Mouse (Mus musculus): ENCODE data around the gene Renbp. TPM values are rescaled to one million over a fixed set of nuclear protein-coding genes. Genes with fewer than 3 reads are reported as not detected.

The Renbp gene
- total RNA-seq, 2 experiments from 2014 or later = 7.9 to 9.6 TPM

DNA sequence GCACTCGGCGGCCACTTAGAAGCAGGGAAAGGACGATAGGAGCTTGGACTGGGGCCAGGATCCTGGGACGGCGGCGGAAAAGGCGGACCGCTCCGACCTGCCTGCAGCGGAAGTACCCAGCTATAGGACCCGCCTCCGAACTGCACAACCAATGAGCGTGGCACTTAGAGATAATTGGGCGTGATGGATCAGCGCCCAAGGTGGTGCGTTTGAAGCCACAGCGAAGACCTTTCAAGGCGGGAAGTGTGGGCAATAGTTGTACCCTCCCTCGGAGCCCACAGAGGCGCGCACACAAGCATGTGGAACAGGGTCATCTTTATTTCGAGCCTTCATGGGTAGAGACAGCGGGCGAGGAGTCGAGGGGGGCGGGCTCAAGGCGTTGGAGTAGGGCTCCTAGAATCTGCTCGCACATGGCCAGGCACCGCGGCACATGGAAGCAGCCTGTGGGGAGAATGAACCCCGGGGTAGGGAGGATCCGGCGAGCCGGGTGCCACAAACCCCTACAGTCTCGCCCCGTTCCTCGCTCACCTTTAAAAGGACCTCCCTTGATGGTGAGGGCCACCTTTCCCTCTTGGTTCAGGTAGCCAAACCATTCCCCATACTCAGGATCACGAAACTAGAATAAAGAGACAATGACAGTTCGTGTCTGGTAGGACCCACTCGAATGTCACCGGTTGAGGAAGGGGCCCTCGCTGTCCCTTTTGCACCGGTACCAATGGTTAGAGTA, 8.7 kb downstream of the Renbp start, which contains the start of the genes Arhgap4 and Naa10:
Arhgap4 (minus strand) TSS at position 48 of the 727 bp plus-strand sequence.
Naa10 (minus strand) TSS at position 122 of the 727 bp plus-strand sequence.
- DNase-seq (ENCODE audit: low spot score in 2 of 2) = peak; percentile 77 to 87

DNA sequence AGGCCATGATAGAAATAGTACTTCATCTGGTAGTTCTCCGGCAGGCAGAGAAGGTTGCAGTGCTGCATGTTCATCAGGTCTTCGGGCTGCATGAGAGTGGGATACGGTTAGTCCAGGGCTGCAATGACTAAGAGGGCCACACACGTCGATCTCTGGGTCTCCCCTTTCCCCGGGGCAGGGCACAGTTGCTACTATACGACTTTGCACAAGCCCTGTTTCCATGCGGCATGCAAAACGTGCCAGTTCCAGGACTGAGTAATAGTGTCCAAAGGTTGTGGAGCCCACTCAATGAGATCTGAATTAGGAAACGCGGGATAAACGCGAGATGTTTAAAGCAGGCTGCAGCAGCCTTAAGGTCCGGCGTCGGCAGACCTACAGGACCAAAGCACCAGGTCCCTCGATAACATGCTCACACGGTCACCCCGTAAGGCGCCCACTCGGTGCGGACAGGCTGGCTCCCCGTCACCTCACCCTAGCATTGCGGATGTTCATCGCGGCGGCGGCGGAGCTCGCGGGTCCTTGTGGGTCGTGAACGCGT, 9.3 kb downstream of the Renbp start:
- no peak for DNase-seq (ENCODE audit: low spot score in 2 of 2)

DNA sequence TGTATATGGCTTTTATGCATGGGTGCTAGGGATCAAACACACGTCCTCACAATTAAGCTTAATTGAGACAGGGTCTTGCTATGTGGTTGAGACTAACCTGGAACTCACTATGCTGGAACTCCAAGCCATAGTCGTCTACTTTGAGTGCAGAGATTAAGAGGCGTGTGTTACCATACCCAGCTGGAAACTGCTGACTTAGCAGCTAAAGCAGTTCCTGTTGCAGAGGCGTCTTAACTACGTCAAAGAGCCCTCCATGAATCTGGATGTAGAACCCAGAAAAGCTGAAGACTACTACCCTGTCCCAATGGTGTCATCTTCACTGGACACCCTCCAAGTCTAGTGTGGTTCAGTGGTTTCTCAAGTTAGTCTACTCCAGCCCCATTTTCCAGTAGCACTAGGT, 12.0 kb downstream of the Renbp start:
- DNase-seq (ENCODE audit: low spot score in 2 of 2) = no peak

DNA sequence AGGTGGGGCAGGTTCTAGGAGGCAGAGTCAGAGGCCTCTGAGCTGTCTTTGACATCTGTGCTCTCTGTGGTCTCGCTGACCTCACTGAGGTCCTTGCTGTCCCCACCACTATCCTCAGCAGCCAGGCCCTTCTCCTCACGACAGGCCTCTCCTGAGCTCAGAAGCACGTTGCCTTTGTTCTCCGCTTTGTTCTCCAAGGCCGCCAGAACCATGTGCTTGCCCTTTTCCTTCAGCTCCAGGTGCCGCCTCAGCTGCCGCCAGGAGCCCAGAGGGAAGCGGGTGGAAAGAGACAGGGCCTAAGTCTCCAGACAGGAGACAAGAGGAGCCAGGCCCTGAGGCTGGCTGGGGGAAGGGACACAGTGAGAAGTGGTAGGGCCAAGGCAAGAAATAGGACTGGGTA, 13.7 kb downstream of the Renbp start:
- no peak for DNase-seq (ENCODE audit: low spot score in 2 of 2)

DNA sequence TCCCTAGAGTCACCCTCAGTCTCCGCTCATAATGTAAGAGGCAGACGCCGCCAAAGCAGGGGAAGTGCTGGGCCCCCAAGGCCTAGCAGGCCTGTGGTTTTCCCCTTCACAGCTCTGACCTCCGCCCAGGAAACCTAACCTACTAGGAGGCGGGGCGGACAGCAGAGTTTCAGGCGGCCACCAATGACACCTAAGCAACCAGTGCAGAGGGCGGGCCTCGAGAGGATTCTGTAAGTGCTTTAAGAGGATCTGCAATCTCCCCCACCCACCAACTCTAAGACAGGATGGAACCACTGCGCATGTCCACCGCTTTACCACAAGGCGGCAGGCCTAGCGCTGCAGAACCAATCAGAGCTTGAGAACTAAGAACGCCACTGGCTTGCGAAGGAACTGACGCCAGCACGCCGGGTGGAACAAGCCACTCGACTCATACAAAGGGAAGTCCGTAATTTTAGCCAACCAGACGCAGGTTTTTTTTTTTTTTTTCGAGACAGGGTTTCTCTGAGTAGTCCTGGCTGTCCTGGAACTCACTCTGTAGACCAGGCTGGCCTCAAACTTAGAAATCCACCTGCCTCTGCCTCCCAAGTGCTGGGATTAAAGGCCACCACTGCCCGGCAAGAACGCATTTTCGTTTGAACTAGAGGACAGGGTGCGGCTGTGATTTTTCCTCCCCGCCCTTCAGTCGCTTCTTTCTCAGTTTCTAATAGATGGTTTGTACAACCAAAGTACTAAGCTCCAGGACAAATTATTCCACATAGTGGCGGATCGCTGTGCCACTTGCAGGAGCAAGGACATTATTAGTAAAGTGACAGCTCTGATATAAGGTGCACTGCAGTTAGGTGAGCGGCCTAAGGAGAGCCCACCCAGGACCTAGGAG, 15.6 kb downstream of the Renbp start:
- DNase-seq (ENCODE audit: low spot score in 2 of 2) = peak; percentile 57 to 83

DNA sequence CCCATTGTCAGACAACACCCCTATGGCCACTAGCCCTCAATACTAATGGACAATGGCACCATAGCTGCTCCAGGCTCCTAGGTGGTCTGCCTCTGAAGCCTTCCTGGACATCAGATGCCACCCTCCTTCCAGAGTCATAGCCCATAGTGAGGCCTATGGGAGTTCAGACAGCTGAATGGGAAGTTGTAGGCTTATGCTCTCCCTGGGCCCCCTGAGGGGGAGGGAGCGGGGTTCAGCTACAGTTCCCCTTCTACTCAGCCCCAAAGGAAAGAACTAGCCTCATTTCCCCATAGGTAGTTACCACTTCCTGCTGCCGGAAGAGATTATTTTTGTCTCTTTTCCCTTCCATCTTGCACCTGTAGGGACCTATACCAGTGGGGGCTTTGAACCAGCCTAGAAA, 19.1 kb downstream of the Renbp start:
- no peak for DNase-seq (ENCODE audit: low spot score in 2 of 2)

DNA sequence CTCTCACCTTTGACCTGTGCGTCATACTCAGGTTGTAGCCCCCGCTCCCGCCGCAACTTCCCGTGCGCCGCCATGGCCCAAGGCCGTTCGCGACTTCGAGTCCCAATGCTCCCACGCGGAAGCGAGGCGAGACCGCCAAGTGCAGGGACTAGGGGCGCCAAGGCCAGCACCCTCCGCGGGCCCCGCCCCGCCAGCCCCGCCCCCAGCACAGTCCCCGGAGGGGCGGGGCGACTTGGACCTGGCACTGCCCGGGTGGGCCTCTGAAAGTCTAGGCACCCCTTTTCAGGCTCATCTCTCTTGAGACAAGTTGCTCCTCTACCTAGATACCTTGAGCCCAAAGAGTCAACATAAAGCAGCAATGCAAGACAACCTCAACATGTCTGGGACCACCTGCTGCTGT, 19.5 kb downstream of the Renbp start:
- peak in 1 of 2 experiments; percentile 11 for DNase-seq (ENCODE audit: low spot score in 2 of 2)

DNA sequence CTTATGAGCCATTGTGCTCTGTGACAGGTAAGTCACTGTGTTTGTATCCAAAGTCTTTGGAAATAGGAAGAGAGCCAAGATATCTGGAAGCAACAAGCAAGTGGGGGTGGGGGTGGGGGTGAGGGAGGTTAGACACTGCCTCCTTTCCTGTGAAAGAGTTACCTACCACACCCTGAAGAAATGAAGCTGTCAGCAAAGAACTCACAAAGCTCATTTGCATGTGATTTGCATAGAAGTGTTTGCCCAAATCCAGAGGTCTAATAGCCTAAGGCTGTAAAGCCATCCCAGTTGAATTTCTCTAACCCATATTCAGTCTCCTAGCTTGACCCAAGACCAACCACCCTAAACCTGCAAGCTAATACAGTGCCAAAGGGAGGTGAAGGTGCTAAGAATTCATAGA, 20.2 kb downstream of the Renbp start:
- no peak for DNase-seq (ENCODE audit: low spot score in 2 of 2)

DNA sequence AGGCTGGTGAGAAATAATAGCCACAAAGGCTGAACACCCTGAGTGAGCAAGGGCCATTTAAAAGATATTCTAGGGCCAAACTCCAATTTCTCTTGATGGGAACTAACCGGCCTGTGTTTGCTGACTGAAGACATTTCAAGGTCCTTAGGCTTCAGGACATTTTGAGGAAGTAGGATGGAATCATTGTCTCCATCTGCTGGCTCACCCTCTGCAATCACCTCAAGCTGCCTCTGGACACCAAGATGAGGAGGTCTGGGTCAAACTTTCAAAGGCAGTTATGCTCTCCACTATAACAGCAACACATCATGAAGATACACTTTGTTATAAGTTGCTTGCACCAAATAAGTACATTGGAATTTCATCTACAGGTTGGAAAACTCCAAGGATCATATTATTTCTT, 20.6 kb downstream of the Renbp start:
- DNase-seq (ENCODE audit: low spot score in 2 of 2) = no peak

DNA sequence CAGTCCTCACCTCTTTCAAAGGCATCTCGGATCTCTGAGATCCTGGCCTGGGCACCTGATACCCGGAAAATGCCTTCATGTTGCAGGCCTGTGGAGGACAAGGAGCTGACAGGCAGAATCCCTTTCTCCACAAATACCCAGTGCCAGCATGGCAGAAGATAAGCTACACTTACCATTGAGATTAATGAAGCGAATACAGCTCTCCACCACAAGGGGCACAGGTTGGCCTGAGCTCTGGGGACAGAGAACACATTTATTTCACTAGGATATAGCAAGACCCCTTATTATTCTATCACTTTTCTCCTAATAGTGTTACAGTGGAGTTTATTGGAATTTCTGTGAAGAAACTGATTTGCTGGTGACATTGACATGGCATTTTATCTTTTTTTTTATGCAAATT, 32.7 kb downstream of the Renbp start:
- DNase-seq (ENCODE audit: low spot score in 2 of 2) = no peak

DNA sequence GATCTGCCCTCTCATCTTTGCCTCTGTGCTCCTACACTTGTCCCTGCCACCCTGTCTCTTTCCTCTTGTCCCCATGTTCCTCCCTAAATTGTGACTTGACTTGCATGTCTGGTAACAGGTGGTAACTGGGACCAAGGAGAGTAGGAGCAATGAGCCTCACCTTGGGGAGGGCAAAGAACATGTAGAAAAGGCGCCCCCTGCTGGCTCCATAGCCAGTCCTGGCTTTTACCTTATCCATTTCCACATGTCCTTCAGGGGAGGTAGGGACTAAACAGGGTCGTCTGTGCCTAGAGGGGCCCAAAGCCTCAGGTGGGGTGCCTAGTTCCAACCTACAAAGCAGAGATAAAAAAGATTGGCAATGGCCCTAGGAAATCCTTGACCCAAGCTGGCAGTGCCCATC, 34.9 kb downstream of the Renbp start, which contains the start of gene L1cam:
L1cam (minus strand) TSS at position 387 of the 400 bp plus-strand sequence.
- peak in 1 of 2 experiments; percentile 20 for DNase-seq (ENCODE audit: low spot score in 2 of 2)

DNA sequence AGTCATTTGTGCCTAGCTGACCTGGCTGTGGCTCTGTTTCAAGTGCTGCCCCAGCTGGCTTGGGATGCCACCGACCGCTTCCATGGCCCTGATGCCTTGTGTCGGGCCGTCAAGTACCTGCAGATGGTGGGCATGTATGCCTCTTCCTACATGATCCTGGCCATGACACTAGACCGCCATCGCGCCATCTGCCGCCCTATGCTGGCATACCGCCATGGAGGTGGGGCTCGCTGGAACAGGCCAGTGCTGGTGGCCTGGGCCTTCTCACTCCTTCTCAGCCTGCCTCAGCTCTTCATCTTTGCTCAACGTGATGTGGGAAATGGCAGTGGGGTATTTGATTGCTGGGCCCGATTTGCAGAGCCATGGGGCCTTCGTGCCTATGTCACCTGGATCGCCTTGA, 37.8 kb downstream of the Renbp start:
- DNase-seq (ENCODE audit: low spot score in 2 of 2) = no peak

DNA sequence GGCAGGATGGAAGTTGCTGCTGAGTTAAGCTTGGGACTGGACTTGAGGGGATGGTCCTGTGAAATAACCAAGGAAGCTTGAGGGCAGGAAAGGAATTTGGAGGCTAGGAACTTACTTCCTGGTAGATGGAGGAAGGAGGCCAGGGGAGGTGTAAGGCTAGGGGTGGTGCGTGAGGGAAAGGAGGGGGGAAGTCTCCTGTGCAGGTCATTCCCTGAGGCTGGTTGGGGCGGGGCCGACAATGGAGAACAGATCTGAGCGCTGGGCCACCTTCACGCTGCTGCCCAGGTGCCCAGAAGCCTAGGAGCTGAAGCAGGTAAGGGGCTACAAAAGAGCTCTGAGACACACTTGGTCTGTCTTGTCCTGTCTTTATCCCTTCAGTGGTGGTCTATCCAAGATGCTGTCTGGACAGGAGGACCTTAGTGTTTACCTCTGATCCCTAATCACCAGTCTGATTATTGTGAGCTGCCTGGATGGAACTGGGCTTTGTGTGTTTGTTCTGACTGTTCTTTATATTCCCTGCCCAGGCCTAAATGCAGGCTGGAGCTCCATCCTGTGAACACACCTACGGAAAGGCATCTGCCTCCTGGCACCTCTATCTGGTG, 39.0 kb downstream of the Renbp start, which contains the start of gene Avpr2:
Avpr2 (plus strand) TSS at position 552 of the 602 bp plus-strand sequence.
- DNase-seq (ENCODE audit: low spot score in 2 of 2) = no peak

DNA sequence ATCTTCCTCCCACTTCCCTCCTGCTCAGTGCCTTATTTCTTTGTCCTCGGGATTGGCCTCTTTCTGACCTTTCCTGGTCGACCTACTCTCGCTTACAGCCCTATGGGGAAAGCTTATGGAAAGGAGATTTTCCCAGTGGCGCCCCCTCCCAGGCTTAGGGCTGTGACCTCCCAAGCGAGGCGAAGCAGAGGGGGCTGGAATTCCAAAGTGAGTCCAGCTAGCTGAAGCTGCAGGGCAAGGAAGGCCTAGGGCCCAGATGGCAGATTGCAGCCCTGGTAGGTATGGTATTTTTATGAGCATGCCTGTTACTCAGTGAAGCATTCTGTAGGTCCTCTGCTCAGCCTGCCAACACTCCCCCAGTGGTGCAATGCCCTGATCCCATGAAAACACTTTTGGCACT, 49.2 kb downstream of the Renbp start:
- no peak for DNase-seq (ENCODE audit: low spot score in 2 of 2)

DNA sequence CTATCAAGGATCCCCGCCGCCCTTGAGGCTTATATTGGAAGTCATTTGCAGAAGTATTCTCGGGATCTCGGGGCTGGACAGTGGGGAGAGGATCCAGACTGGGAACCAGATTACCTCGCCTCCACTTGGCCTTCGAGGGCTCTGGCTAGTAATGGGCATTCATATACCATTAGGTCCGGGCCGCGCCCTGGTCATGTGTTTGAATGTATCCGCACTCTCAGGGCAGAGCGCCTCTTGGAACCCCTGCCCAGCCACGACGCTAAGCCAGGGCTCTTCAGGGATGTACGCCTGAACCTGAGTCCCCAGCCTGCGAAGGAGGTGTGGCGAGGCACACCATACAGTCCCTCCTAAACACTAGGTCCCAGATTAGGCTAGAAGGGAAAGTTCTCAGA, 49.6 kb downstream of the Renbp start:
- no peak for DNase-seq (ENCODE audit: low spot score in 2 of 2)

DNA sequence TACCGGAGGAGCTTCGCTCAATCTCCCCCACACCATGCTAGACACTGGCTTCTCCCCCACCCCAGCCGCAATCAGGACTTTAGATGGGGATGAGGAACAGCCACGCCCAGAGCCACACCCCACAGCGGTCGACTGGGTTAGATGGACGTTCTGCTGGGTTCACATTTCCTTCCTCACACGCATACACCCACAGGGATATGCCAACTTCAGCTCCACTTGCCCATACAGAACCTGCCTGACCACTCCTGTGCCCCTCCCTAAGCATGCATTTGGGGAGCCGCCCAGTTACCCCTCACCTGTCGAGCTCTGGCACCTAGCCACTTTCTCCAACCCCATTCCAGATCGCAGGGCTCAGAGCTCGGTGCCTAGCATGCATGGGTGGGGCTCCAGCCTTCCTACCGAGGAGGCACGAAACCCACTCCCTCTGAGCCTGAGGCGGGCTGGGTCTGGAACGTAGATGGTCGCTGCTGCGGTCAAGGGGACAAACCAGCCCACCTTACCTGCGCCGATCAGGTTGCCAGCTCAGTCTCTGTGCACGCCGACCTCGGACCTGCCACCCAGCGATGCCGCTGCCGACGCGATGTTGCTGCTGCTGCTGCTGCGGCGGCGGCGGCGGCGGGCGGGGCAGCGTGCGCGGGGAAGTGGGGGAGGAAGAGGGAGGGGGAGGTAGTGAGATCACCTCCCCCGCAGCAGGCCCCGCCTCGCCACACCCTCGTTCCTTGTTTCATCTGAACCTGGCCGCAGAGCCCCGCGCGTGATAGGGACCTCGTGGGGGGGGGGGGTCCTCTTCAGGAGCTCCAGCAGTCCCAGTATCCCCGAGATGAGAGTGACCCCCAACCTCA, 50.2 kb downstream of the Renbp start:
- DNase-seq (ENCODE audit: low spot score in 2 of 2) = peak in 1 of 2 experiments; percentile 11

DNA sequence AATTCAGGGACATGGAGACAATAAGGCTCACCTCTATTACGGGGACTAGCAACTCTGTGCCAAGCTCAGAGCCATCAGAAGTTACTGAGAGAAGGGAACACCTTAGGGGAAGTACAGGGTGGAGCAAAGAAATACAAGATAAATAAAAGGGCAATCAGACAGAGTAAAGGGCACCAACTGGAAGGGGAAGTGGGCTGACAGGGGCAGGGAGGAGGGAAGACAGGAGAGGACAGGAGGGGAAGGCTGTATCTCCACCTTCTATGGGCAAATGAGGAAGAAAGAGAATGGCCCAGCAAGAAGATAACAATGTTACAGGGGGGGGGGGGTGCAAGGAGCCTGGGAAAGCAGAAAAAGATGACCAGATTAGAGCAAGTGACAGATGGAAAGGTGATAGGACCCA, 53.6 kb downstream of the Renbp start:
- DNase-seq (ENCODE audit: low spot score in 2 of 2) = no peak

DNA sequence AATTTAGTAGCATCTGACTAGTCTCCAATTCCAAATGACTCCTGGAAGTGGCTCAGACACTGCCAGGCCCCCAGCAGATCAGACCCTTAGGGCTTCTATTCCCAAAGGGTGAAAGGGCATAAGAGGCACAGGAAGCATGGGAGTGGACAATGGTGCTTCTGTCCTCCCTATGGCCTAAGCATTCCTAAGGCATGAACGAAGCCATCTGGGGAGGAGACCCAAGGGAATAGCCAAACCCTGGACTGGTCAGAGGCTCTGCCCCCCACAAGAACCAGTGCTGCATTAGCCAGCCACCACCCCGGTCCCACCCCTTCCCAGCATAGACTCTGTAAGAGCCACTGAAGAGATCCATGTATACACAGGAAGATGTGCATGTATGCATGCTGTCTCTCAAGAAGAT, 54.8 kb downstream of the Renbp start:
- DNase-seq (ENCODE audit: low spot score in 2 of 2) = no peak
